Mouse (Mus musculus) liver, embryonic 14.5 days (tissue): ENCODE data around the gene Pmm2. TPM values are rescaled to one million over a fixed set of nuclear protein-coding genes. Genes with fewer than 3 reads are reported as not detected.

ENCODE experiments used
- ATAC-seq: fragments of 200-750 bp; cut with Nextera tagmentation; 2 replicates; pipeline ENCODE4 v1.8.0; 2017; ENCODE audit warnings: moderate number of reproducible peaks, mild to moderate bottlenecking, moderate library complexity; ENCODE audit not compliant: insufficient read depth
- DNase-seq, 3 experiments: peaks; one replicate each; pipeline ENCODE4 v3.0.0-alpha.2; 2012 to 2013; ENCODE audit warnings: low read depth in 3 of 3, low spot score in 3 of 3
- H3K27ac ChIP-seq: fragments of 300-500 bp; sonication (generic); 2 replicates; pipeline ENCODE4 v1.5.1; 2014; ENCODE audit warnings: moderate library complexity, mild to moderate bottlenecking, control low read depth, inconsistent platforms
- H3K27me3 ChIP-seq: fragments of 300-500 bp; sonication (generic); 2 replicates; pipeline ENCODE4 v1.6.1; 2014; ENCODE audit warnings: mild to moderate bottlenecking, low read length, moderate library complexity; ENCODE audit not compliant: control insufficient read depth, insufficient read depth
- H3K36me3 ChIP-seq: fragments of 300-500 bp; sonication (generic); replicated peaks from 2 replicates; pipeline ENCODE4 v1.6.1; 2014; ENCODE audit warnings: low read depth; ENCODE audit not compliant: control insufficient read depth, insufficient read depth
- H3K4me1 ChIP-seq, 2 experiments: fragments of 200-500 bp in 1 of 2; fragments of 300-500 bp in 1 of 2; sonication (generic) in 1 of 2; replicated peaks; 2 replicates each; pipeline ENCODE4 v1.6.1; 2012 to 2014; ENCODE audit warnings: antibody characterized with exemption in 1 of 2, inconsistent platforms in 1 of 2, low read length in 1 of 2; ENCODE audit not compliant: control insufficient read depth in 2 of 2, insufficient read depth in 2 of 2
- H3K4me2 ChIP-seq: fragments of 300-500 bp; sonication (generic); 2 replicates; pipeline ENCODE4 v1.6.1; 2014; ENCODE audit warnings: low read depth, mild to moderate bottlenecking, control low read depth, moderate library complexity
- H3K4me3 ChIP-seq, 2 experiments: fragments of 200-500 bp in 1 of 2; fragments of 300-500 bp in 1 of 2; sonication (generic) in 1 of 2; 2 replicates each; pipeline ENCODE4 v1.5.1; 2012 to 2014; ENCODE audit warnings: low read depth in 2 of 2, low read length in 2 of 2, mild to moderate bottlenecking in 2 of 2, control low read depth in 1 of 2, inconsistent platforms in 1 of 2, moderate library complexity in 1 of 2; ENCODE audit not compliant: insufficient read depth in 1 of 2
- H3K9ac ChIP-seq: fragments of 300-500 bp; sonication (generic); replicated peaks from 2 replicates; pipeline ENCODE4 v1.6.1; 2014; ENCODE audit warnings: mild to moderate bottlenecking, control low read depth, moderate library complexity
- H3K9me3 ChIP-seq: fragments of 300-500 bp; sonication (generic); 2 replicates; pipeline ENCODE4 v1.6.1; 2016; ENCODE audit warnings: low read length, mixed read lengths; ENCODE audit not compliant: control insufficient read depth
- CTCF ChIP-seq: IDR thresholded peaks from 2 replicates; pipeline ENCODE4 v1.5.1; 2016; ENCODE audit warnings: antibody characterized with exemption, low read depth, control low read depth
- EP300 ChIP-seq: IDR thresholded peaks from 2 replicates; pipeline ENCODE4 v1.6.1; 2016; ENCODE audit warnings: antibody characterized with exemption, low read depth
- WGBS: fragments of 180-500 bp; shearing (Covaris S2); extraction: QIAGEN DNeasy Blood & Tissue Kit; methylation state at CpG from one replicate; pipeline ENCODE4 v1.1.7; 2014; ENCODE audit not compliant: insufficient replicate concordance; 5-methylcytosine and 5-hydroxymethylcytosine counted together
- polyA plus RNA-seq, 2 experiments: library from polyadenylated mRNA; depleted of rRNA in 1 of 2; stranded (reverse) in 1 of 2; unstranded in 1 of 2; fragments of >200 nt; fragmentation: Nextera tagmentation in 1 of 2; extraction: Ambion mirVana in 1 of 2; gene quantifications; 2 replicates each; pipeline versions ENCODE4 v1.2.1 to v1.2.3; 2012 to 2014

Gene Pmm2
- polyA plus RNA-seq, 2 experiments = 22.1 to 25.5 TPM

DNA sequence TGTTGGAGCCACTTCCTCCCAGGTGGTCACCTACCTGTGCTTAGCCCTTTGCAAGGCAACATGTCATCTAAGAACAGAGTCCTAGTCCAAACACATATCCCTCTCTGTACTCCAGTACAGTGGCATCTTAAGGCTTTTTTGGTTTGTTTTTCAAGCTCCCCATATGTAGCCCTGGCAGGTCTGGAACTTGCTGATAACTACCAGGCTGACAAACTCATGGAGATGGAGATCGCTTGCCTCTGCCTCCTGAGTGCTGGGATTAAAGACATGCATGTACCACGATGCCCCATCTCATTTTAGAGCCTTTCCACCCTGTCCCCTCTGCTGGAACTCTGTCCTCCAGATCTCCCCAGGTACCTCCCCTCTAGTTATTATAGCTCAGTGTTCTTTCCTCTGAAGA lies 38.8 kb downstream of the Pmm2 start:
- H3K4me3 ChIP-seq = peak overlapping the region; percentile 18 to 30
- peak overlapping the region; percentile 98 for H3K27ac ChIP-seq
- H3K9me3 ChIP-seq = no peaks in the 10 kb centered on the region
- WGBS = 19% methylated on average over 2 of the region's 2 CpGs
- H3K4me1 ChIP-seq = peaks cover 61 to 72% of the 10 kb centered on the region in 2 experiments
- H3K9ac ChIP-seq = peak overlapping the region; percentile 76
- TF ChIP-seq CTCF (no peak), EP300 (peak; percentile 91)
- ATAC-seq (peak; percentile 57), DNase-seq (peak; percentile 78 to 84 (median 79))
- H3K36me3 ChIP-seq = no peaks in the 10 kb centered on the region
- no peaks in the 10 kb centered on the region for H3K27me3 ChIP-seq
- peak overlapping the region; percentile 77 for H3K4me2 ChIP-seq

DNA sequence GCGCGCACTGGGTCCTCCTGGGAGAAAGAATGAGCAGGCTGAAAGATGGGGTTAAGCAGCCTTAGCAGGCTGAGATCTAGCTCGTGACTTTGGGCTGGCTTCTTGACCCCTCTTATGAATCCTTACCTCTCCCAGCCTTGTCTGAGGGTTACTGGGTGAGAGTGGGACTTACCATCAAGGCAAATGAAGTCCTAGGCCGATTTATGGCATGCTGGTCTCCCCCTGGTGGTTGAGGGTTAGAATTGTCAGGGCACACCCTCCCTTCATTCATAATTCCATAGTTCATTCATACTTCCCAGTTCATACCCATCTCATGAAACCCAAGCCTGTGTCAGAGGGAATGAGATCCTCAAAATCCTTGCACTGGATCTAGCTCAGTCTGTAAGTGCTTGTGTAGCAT lies 39.3 kb downstream of the Pmm2 start:
- DNase-seq (peak; percentile 62 to 71 (median 63)), ATAC-seq (peak; percentile 28)
- Histone ChIP-seq H3K4me3 (peak overlapping the region in 1 of 2 experiments; percentile 30; a peak in 1 of 4 replicates), H3K4me2 (peak overlapping the region; percentile 77), H3K27ac (peak overlapping the region; percentile 98), H3K9me3 (no peaks in the 10 kb centered on the region), H3K36me3 (no peaks in the 10 kb centered on the region), H3K4me1 (peaks cover 61 to 72% of the 10 kb centered on the region in 2 experiments), H3K27me3 (no peaks in the 10 kb centered on the region), H3K9ac (peak overlapping the region; percentile 76)
- TF ChIP-seq EP300 = no peak
- TF ChIP-seq CTCF = peak; percentile 97
- 48% methylated on average over 4 of the region's 4 CpGs for WGBS

DNA sequence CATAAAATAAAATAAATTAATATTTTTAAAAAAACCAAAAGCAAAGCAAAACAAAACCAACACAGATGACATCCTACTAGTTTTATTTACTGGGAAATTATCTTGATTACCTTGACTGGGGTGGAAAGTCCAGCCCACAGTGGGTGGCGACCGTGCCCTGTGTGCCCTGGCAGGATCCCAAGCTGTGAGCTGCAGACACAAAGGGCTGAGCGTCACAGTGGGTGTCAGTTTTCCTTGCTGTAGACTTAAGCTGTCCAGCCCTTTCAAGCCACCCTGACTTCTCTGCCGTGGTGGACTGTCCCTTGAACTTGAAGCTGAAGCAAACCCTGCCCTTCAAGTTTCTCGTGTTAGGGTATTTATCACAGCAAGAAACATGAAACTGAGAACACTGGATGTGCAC lies 40.6 kb downstream of the Pmm2 start:
- Histone ChIP-seq H3K36me3 (no peaks in the 10 kb centered on the region), H3K9me3 (no peaks in the 10 kb centered on the region), H3K27ac (peak overlapping the region; percentile 98), H3K4me2 (peak overlapping the region; percentile 46), H3K4me3 (no peak overlapping the region), H3K4me1 (peaks cover 60 to 66% of the 10 kb centered on the region in 2 experiments), H3K9ac (peak overlapping the region; percentile 55), H3K27me3 (no peaks in the 10 kb centered on the region)
- no peak for DNase-seq
- no peak for ATAC-seq
- 46% methylated on average over 5 of the region's 5 CpGs for WGBS
- no peak for TF ChIP-seq CTCF
- no peak for TF ChIP-seq EP300

DNA sequence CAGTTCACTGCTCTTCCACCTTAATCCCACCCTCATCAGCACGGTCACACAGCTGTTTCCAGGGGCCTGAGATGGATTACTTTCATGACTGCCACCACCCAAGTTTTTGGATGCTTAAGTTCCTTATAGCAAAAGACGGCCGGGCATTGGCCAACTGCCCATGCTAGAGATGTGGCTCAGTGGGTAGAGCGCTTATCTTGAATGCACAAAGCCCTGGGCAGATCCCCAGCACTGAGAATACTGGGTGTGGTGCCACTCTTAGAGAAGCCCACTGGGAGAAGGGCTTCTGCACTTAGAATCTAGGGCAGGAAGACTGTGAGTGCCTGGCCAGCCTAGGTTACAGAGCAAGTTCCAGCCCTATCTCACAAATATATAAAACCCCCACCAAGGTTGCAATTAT lies 41.2 kb downstream of the Pmm2 start:
- TF ChIP-seq CTCF = no peak
- TF ChIP-seq EP300 = peak; percentile 43; the same call in 1 of the 2 replicates
- Histone ChIP-seq H3K36me3 (no peaks in the 10 kb centered on the region), H3K4me1 (peaks cover 54 to 61% of the 10 kb centered on the region in 2 experiments), H3K27ac (peak overlapping the region; percentile 98), H3K4me3 (no peak overlapping the region), H3K9me3 (no peaks in the 10 kb centered on the region), H3K9ac (peak overlapping the region; percentile 55), H3K4me2 (peak overlapping the region; percentile 46), H3K27me3 (no peaks in the 10 kb centered on the region)
- 39% methylated on average over 4 of the region's 4 CpGs for WGBS
- ATAC-seq (peak; percentile 29), DNase-seq (peak; percentile 57 to 59 (median 59))

DNA sequence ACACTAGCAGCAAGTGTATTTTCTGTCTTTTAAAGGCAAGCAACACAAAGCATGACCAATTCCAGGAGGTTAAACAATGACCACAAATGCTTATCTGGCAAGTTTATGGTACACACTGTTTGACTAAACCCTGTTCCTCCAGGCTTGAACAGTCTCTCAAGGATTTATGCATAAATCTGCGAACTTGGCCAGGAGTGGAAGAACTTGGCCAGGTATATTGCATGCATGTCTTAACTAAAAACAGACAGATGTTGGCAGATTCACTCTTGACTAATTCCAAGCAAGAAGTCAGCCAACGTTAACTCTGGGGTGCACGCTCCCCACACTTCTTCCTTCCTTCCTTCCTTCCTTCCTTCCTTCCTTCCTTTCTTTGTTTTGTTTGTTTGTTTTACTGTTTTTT lies 42.3 kb downstream of the Pmm2 start:
- no peak for DNase-seq
- Histone ChIP-seq H3K4me3 (no peak overlapping the region), H3K27me3 (no peaks in the 10 kb centered on the region), H3K4me2 (no peak overlapping the region), H3K4me1 (peaks cover 45 to 50% of the 10 kb centered on the region in 2 experiments), H3K9ac (no peak overlapping the region; the same call in 1 of the 2 replicates), H3K9me3 (no peaks in the 10 kb centered on the region), H3K36me3 (no peaks in the 10 kb centered on the region; the same call in 1 of the 2 replicates), H3K27ac (peak overlapping the region; percentile 98)
- ATAC-seq = no peak
- WGBS = 63% methylated on average over 3 of the region's 3 CpGs
- TF ChIP-seq EP300 = no peak
- no peak for TF ChIP-seq CTCF
